Mouse (Mus musculus) left cerebral cortex, adult 2 months (tissue): Measurements from ENCODE around the gene Ror1. TPM values are rescaled to one million over a fixed set of nuclear protein-coding genes. Genes with fewer than 3 reads are reported as not detected.

ENCODE experiments used
- DNase-seq, 2 experiments: peaks; one replicate each; pipeline ENCODE4 v3.0.0; 2021 to 2022; ENCODE audit warnings: low spot score in 2 of 2, mixed read lengths in 1 of 2; ENCODE audit errors: extremely low spot score in 1 of 2
- H3K27ac ChIP-seq: fragments of 200-600 bp; 2 replicates; pipeline ENCODE4 v1.8.1; 2022
- H3K4me3 ChIP-seq: fragments of 200-600 bp; 2 replicates; pipeline ENCODE4 v1.8.1; 2022
- CTCF ChIP-seq: fragments of 200-600 bp; IDR thresholded peaks from 2 replicates; pipeline ENCODE4 v1.8.1; 2022; ENCODE audit warnings: antibody characterized with exemption, mild to moderate bottlenecking, moderate library complexity
- intact Hi-C: fragments of 180-260 bp; cut with DNase I; formaldehyde crosslinking; loops from one replicate; pipeline ENCODE4 v1.15.1; 2025
- total RNA-seq, 2 experiments: library from RNA; stranded (reverse); gene quantifications; 2 replicates each; pipeline ENCODE4 v1.2.3; 2021

Ror1 gene
- total RNA-seq, 2 experiments from 2014 or later = 0.72 to 0.86 TPM

- no peak for DNase-seq
- intact Hi-C loops = no loop called here
- no peak for TF ChIP-seq CTCF
- H3K27ac ChIP-seq = no peak overlapping the region
- no peak overlapping the region for H3K4me3 ChIP-seq
These were observed 274.1 kb downstream of the Ror1 start for GRCm38 (mm10) chr4:100369541-100370174.

GRCm38 (mm10) chr4:100372806-100373205, 277.2 kb downstream of the Ror1 start:
- intact Hi-C loops = no loop called here
- no peak for DNase-seq
- TF ChIP-seq CTCF = no peak
- Histone ChIP-seq H3K4me3 (no peak overlapping the region), H3K27ac (no peak overlapping the region)

- Histone ChIP-seq H3K4me3 (no peak overlapping the region), H3K27ac (no peak overlapping the region)
- intact Hi-C loops = no loop called here
- no peak for DNase-seq
- no peak for TF ChIP-seq CTCF
These were observed 278.2 kb downstream of the Ror1 start for GRCm38 (mm10) chr4:100373780-100374179.

- no peak for TF ChIP-seq CTCF
- intact Hi-C loops = no loop called here
- DNase-seq = no peak
- Histone ChIP-seq H3K4me3 (no peak overlapping the region), H3K27ac (no peak overlapping the region)
These were observed 279.7 kb downstream of the Ror1 start for GRCm38 (mm10) chr4:100375286-100375685.

- H3K4me3 ChIP-seq = no peak overlapping the region
- DNase-seq = no peak
- intact Hi-C loops = no loop called here
- TF ChIP-seq CTCF = no peak
- H3K27ac ChIP-seq = no peak overlapping the region
These were observed 280.6 kb downstream of the Ror1 start for GRCm38 (mm10) chr4:100376163-100376562.

- no peak for TF ChIP-seq CTCF
- Histone ChIP-seq H3K27ac (no peak overlapping the region), H3K4me3 (no peak overlapping the region)
- DNase-seq = no peak
- intact Hi-C loops = no loop called here
These were observed 281.6 kb downstream of the Ror1 start for GRCm38 (mm10) chr4:100377231-100377630.

- TF ChIP-seq CTCF = no peak
- H3K27ac ChIP-seq = no peak overlapping the region
- H3K4me3 ChIP-seq = no peak overlapping the region
- no peak for DNase-seq
- intact Hi-C loops = no loop called here
These were observed 282.4 kb downstream of the Ror1 start for GRCm38 (mm10) chr4:100377996-100378395.

GRCm38 (mm10) chr4:100381760-100382159, 286.2 kb downstream of the Ror1 start:
- intact Hi-C loops = no loop called here
- Histone ChIP-seq H3K4me3 (no peak overlapping the region), H3K27ac (no peak overlapping the region)
- TF ChIP-seq CTCF = no peak
- DNase-seq = no peak

GRCm38 (mm10) chr4:100386272-100386988, 290.8 kb downstream of the Ror1 start:
- TF ChIP-seq CTCF = no peak; the same call in 1 of the 2 replicates
- DNase-seq = no peak
- intact Hi-C loops = no loop called here
- Histone ChIP-seq H3K4me3 (no peak overlapping the region), H3K27ac (no peak overlapping the region)

- intact Hi-C loops = no loop called here
- no peak for TF ChIP-seq CTCF
- H3K27ac ChIP-seq = no peak overlapping the region
- no peak overlapping the region for H3K4me3 ChIP-seq
- DNase-seq = no peak
These were observed 294.8 kb downstream of the Ror1 start for GRCm38 (mm10) chr4:100390436-100390835.

- Histone ChIP-seq H3K27ac (no peak overlapping the region), H3K4me3 (no peak overlapping the region)
- no peak for DNase-seq
- TF ChIP-seq CTCF = no peak
- intact Hi-C loops = no loop called here
These were observed 295.4 kb downstream of the Ror1 start for GRCm38 (mm10) chr4:100391021-100391420.

- H3K27ac ChIP-seq = no peak overlapping the region
- no peak for TF ChIP-seq CTCF
- DNase-seq = no peak
- intact Hi-C loops = no loop called here
- no peak overlapping the region for H3K4me3 ChIP-seq
These were observed 297.9 kb downstream of the Ror1 start for GRCm38 (mm10) chr4:100393374-100394061.
